Mouse (Mus musculus) embryonic fibroblast, embryonic 13.5 days (primary cell): ENCODE measurements around the gene Rhoc.

Experiments used
- CTCF ChIP-seq: IDR thresholded peaks from 2 replicates; pipeline ENCODE4 v1.5.1; 2011; ENCODE audit warnings: mild to moderate bottlenecking, control low read depth, low read length, moderate library complexity, borderline replicate concordance; ENCODE audit not compliant: insufficient read depth
- POLR2A ChIP-seq: IDR thresholded peaks from 2 replicates; pipeline ENCODE4 v1.6.1; 2011; ENCODE audit warnings: low read depth, mild to moderate bottlenecking, control low read depth, low read length, moderate library complexity

- no peak for TF ChIP-seq POLR2A
- TF ChIP-seq CTCF: no peak
Measured at GRCm38 (mm10) chr3:104801481-104801880, 13.3 kb downstream of the Rhoc start.
